Mouse (Mus musculus) gastrocnemius, adult 18-20 months (tissue): Measurements from ENCODE around the gene Usp35. TPM values are rescaled to one million over a fixed set of nuclear protein-coding genes. Genes with fewer than 3 reads are reported as not detected.

ENCODE experiments used
- DNase-seq: peaks from one replicate; pipeline ENCODE4 v3.0.0; 2021; ENCODE audit warnings: low spot score
- total RNA-seq, 2 experiments: library from RNA; stranded (reverse); gene quantifications; 2 replicates each; pipeline ENCODE4 v1.2.3; 2021

The Usp35 gene
- total RNA-seq, 2 experiments from 2014 or later, result 0.31 to 0.43 TPM

DNA sequence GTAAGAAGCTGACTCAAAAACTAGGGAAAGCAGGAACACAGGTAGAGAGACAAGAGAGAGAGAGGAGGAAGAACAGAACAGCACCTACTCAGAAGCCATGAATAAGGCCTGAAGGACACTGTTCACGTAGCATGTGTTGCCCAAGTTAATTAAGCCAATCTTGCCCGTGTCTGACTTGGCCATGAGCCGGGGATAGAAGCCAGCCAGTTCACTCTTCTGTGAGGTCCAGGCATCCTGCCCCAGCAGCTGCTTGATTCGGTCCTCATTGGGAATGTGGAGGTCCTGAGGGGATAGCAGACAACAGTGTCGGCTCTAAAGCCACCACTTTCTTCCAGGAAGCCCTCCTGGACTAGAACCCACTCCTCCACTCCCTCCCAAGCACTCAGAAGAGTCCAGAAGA is 17.2 kb downstream of the Usp35 start:
- no peak for DNase-seq

- DNase-seq, result no peak
These were observed 18.3 kb downstream of the Usp35 start for GRCm38 (mm10) chr7:97313364-97313995.

DNA sequence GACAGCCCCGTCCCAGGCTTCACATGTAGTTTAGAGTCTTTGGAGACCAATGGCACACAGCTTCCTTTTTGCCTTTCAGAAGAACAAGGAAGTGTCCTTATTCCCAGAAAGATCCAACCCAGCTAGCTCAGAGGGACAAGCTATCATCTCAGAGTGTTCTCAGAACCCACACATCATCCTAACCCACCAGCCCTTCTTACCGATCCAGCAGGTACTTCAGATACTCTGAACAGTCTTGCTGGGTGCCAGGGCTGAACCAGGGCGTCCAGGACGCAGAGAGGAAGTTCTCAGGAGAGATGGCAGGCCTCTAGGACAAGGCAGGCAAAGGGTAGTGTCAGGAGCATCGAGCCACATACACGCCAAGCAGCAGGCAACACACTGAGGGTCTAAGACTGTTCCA is 19.0 kb downstream of the Usp35 start:
- DNase-seq, result no peak

- DNase-seq, result no peak
These were observed 19.6 kb downstream of the Usp35 start for GRCm38 (mm10) chr7:97312196-97312595.

DNA sequence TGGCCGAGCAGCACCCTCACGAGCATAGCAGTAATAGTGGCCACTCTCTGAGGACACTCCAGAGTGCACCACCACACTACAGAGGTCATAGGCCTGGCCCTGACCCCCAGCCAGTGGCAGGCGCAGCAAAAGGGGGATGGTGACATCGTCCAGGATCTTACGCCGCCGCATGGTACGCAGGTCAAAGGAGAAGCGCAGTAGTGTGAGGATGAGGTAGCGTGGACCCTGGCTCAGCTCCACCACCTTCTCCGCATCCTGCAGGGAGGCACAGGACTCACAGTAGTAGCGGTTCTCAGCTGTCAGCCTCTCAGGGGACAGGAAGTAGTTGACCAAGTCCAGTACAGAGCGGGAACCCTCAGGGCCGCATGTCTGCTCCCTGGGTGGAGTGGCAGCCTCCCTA is 20.2 kb downstream of the Usp35 start:
- no peak for DNase-seq

GRCm38 (mm10) chr7:97310341-97310635 is 21.5 kb downstream of the Usp35 start:
- DNase-seq, result no peak

- DNase-seq, result no peak
These were observed 22.1 kb downstream of the Usp35 start for GRCm38 (mm10) chr7:97309461-97310340.

DNA sequence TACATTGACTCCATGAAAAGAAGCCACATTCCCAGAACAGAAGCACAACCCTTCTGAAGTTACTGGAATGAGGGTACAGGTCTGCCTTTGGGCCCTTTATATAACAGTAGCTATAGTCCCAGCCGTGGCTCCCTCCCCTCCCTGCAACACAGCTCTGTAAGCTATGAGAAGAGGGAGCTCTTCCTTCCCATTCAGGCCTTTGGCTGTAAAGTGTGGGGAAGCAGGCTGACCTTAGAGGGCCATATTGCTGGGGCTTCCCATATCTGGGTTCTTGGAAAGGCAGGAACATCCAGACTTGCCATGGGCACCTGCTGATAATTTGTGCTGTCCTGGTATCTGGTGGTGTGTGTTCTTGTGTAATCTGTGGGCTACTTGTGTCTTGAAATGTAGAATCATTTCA is 24.3 kb downstream of the Usp35 start:
- DNase-seq, result no peak

GRCm38 (mm10) chr7:97306813-97307212 is 25.0 kb downstream of the Usp35 start:
- no peak for DNase-seq

DNA sequence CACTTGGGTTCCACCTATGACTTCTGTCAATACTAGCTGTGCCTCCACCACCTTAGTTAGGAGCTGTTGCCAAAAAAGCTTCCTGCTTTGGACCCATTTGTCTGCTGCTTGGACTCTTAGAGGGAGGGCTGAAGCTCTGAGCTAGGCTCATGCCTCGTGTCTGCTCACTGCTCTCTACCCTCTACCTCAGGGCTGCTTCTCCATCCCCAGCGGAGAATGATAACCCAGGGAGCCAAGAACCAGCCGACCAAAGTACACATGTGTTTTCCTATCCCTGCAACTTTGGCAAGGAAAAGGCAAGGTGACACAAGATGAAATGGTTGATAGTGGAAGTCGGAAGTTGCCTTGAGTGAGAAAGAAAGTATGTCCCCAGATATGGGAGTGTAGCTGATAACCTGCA is 26.6 kb downstream of the Usp35 start:
- no peak for DNase-seq

DNA sequence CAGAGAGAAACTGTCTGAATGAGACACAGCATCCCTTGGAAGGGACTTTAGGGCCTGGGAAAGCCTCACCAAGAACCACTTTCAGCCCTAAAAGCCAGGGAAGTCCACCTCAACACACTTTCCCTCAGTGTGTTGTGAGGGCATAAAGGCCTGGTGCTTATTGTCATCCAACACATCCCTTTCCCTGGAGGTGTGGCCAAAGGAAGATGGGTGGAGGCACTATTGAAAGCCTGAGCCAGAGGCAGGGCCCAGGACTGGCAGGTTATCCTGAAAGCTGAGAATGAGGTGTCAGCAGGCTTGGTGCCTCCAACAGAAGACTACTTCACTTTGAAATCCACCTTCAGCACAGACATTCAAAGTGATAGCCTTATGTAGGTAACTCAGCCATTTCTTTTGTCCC is 27.3 kb downstream of the Usp35 start:
- DNase-seq, result no peak

- no peak for DNase-seq
These were observed 28.2 kb downstream of the Usp35 start for GRCm38 (mm10) chr7:97303614-97304013.

DNA sequence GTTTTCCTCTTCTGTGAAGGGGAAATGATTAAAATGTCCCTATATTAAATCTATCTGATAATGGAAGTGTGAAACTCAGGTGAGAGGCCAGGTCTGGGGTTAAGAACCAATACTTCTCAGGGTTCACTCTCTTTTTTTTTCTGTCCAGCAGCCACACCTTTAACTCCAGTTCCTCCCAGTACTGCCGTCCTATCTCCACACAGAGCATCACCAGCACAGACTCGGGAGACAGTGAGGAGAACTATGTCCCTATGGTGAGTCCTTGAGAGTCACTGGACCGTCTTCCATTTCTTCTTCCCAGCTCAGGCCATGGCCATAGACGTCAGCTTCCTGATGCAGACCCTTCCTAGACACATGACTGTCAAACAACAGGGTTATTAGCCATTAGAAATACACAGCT is 28.9 kb downstream of the Usp35 start:
- no peak for DNase-seq

DNA sequence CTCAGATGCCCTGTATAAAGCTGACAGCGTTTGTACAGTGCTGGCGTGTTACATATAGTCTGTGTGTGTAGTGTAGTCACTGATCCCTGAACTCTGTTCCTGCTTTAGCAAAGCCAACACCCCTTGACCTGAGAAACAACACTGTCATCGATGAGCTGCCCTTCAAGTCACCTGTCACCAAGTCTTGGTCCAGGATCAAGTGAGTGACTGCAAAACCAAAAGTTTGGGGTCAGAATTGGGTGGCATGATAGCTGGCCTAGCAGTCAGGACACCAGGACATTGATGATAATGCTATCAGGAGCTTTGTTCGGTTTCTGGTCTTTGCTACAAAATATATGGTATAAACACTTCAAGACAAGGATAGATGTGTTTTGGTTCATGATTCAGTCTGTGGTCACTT is 29.6 kb downstream of the Usp35 start:
- DNase-seq, result no peak

GRCm38 (mm10) chr7:97301321-97301720 is 30.5 kb downstream of the Usp35 start:
- DNase-seq, result no peak

GRCm38 (mm10) chr7:97300914-97301313 is 30.9 kb downstream of the Usp35 start:
- DNase-seq, result no peak

DNA sequence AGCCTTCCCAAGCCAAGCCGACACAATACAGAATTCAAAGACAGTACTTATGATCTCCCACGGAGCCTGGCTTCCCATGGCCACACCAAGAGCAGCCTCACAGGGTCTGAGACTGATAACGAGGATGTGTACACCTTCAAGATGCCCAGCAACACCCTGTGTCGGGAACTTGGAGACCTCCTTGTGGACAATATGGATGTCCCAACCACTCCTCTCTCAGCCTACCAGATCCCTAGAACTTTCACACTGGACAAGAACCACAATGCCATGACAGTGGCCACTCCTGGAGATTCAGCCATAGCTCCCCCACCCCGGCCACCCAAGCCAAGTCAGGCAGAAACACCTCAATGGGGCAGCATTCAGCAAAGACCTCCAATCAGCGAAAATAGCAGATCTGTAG is 32.9 kb downstream of the Usp35 start:
- no peak for DNase-seq

GRCm38 (mm10) chr7:97298279-97298678 is 33.5 kb downstream of the Usp35 start:
- DNase-seq, result no peak

- peak; percentile 75 for DNase-seq
These were observed 34.4 kb downstream of the Usp35 start for GRCm38 (mm10) chr7:97297466-97297865.

- no peak for DNase-seq
These were observed 34.8 kb downstream of the Usp35 start for GRCm38 (mm10) chr7:97296986-97297385.

- no peak for DNase-seq
These were observed 60.8 kb downstream of the Usp35 start for GRCm38 (mm10) chr7:97271068-97271467.

DNA sequence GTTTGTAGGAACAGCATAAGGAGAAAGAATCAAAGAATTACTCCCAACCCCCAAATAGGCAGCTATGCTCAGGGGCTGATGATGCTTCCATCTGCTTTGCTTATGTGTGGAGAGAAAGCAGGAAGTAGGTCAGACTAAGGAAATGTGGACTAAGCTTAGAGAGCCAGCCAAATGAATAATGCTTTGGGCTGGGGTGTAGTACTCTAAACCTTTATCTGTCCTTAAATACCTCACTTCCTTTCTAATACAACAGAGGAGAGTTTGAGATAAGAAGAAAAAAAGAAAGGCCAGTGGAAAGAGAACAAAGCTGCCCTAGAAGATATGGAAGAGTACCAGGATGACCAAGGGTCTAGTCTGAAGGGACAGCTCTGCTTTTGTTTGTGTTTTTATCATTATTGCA is 61.5 kb downstream of the Usp35 start:
- DNase-seq, result no peak

- peak; percentile 66 for DNase-seq
These were observed 69.3 kb downstream of the Usp35 start for GRCm38 (mm10) chr7:97262541-97262940.
